Mouse (Mus musculus) midbrain, embryonic 14.5 days (tissue): ENCODE results near the gene Nfatc2ip. TPM values are rescaled to one million over a fixed set of nuclear protein-coding genes. Genes with fewer than 3 reads are reported as not detected.
"Not testable (repeated sequence)": the region's sequence is repeated elsewhere in the genome, so short reads cannot be mapped to it uniquely, and the experiment has no call there.

Experiments
- ATAC-seq: fragments of 200-750 bp; cut with Nextera tagmentation; 2 replicates; pipeline ENCODE4 v1.8.0; 2017; ENCODE audit warnings: moderate number of reproducible peaks, moderate library complexity; ENCODE audit not compliant: low FRiP score, low TSS enrichment
- DNase-seq: peaks from one replicate; pipeline ENCODE4 v3.0.0-alpha.2; 2015
- H3K27ac ChIP-seq: fragments of 300-500 bp; sonication (generic); replicated peaks from 2 replicates; pipeline ENCODE4 v1.5.1; 2014; ENCODE audit warnings: mild to moderate bottlenecking, low read depth, low read length, moderate library complexity
- H3K27me3 ChIP-seq: fragments of 300-500 bp; sonication (generic); 2 replicates; pipeline ENCODE4 v1.6.1; 2014; ENCODE audit warnings: low read length, control low read depth, mixed read lengths; ENCODE audit not compliant: control insufficient read depth, insufficient read depth
- H3K36me3 ChIP-seq: fragments of 300-500 bp; sonication (generic); 2 replicates; pipeline ENCODE4 v1.6.1; 2014; ENCODE audit warnings: low read length, control low read depth; ENCODE audit not compliant: control insufficient read depth, insufficient read depth
- H3K4me1 ChIP-seq: fragments of 300-500 bp; sonication (generic); 2 replicates; pipeline ENCODE4 v1.6.1; 2014; ENCODE audit warnings: mild to moderate bottlenecking, antibody characterized with exemption, low read length, control low read depth; ENCODE audit not compliant: control insufficient read depth, insufficient read depth
- H3K4me2 ChIP-seq: fragments of 300-500 bp; sonication (generic); 2 replicates; pipeline ENCODE4 v1.6.1; 2014; ENCODE audit warnings: mild to moderate bottlenecking, low read length, moderate library complexity
- H3K4me3 ChIP-seq: fragments of 300-500 bp; sonication (generic); replicated peaks from 2 replicates; pipeline ENCODE4 v1.5.1; 2014; ENCODE audit warnings: low read depth, low read length
- H3K9ac ChIP-seq: fragments of 300-500 bp; sonication (generic); replicated peaks from 2 replicates; pipeline ENCODE4 v1.6.1; 2014; ENCODE audit warnings: mild to moderate bottlenecking, low read length, moderate library complexity
- H3K9me3 ChIP-seq: fragments of 300-500 bp; sonication (generic); 2 replicates; pipeline ENCODE4 v1.6.1; 2016; ENCODE audit warnings: low read length, control low read depth, mixed read lengths; ENCODE audit not compliant: control insufficient read depth
- WGBS: fragments of 180-500 bp; shearing (Covaris S2); extraction: QIAGEN DNeasy Blood & Tissue Kit; methylation state at CpG from one replicate; pipeline ENCODE4 v1.1.7; 2014; 5-methylcytosine and 5-hydroxymethylcytosine counted together
- polyA plus RNA-seq: library from polyadenylated mRNA; unstranded; fragments of >200 nt; fragmentation: Nextera tagmentation; extraction: Ambion mirVana; gene quantifications from 2 replicates; pipeline ENCODE4 v1.2.1, GENCODE M21; 2014

The Nfatc2ip gene
- polyA plus RNA-seq, 1 experiment from 2014 or later: 4.9 TPM

DNA sequence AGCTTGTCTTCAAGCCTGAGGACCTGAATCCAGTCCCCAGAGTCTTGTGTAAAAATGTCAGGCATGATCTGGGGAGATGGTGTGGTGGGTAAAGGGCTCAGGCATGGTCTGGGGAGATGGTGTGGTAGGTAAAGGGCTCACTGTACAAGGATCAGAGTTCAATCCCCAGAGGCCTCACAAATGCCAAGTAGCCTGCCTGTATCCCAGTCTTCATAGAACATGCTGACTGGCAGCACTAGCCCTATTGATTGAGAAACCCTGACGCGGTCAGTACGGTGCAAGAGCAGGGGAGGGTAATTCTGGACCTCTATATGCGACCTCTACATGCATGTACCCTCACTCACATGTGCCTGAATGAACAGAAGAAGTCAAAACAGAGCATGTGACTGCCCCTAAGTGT lies 21.1 kb upstream of the Nfatc2ip start:
- Histone ChIP-seq H3K4me2 (no peak overlapping the region), H3K4me1 (no peaks in the 10 kb centered on the region), H3K27ac (no peak overlapping the region), H3K9ac (no peak overlapping the region), H3K4me3 (no peak overlapping the region), H3K36me3 (no peaks in the 10 kb centered on the region), H3K27me3 (no peaks in the 10 kb centered on the region), H3K9me3 (no peaks in the 10 kb centered on the region)
- no peak for ATAC-seq
- DNase-seq: no peak
- 64% methylated on average over 4 of the region's 4 CpGs for WGBS

DNA sequence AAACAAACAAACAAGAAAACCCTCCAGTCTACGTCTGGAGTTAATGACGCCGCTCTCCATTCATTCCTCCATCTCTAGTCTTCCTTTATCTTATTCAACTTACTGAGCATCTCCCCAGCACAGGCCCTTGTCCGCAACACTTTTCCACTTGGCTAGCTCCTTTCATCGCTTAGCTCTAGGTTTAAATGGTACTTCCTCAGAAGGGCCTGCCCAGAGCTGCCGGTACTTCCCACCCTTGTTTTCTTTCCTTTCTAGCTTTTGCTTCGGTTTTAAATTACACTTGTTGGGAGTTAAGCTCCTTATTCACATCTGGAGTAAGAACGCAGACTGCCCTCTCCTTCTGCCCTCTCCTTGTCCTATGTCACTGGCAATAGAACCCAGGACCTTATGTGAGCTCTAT lies 20.5 kb upstream of the Nfatc2ip start:
- Histone ChIP-seq H3K9ac (no peak overlapping the region), H3K4me3 (no peak overlapping the region), H3K27me3 (no peaks in the 10 kb centered on the region), H3K27ac (no peak overlapping the region), H3K4me2 (no peak overlapping the region), H3K4me1 (no peaks in the 10 kb centered on the region), H3K36me3 (no peaks in the 10 kb centered on the region), H3K9me3 (no peaks in the 10 kb centered on the region)
- DNase-seq (no peak), ATAC-seq (no peak)
- WGBS: 10% methylated on average over 8 of the region's 8 CpGs

DNA sequence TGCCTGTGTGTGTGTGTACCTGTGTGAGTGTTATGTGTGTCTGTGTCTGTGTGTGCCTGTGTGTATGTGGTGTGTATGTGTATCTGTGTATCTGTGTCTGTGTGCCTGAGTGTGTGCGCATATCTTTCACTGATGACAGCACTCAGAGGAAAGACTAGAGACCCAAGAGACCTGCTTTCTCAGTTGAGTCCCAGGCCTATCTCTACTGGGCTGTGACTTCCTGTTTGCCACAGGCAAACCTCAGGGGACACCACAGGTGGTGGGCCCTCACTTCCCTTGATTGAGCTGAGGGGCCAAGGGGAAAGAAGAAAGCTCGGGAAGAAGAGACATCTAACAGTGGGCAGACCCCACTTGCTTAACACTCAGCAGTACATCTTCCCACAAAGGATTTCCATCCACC lies 20.1 kb upstream of the Nfatc2ip start:
- Histone ChIP-seq H3K4me2 (no peak overlapping the region), H3K27ac (no peak overlapping the region), H3K9ac (no peak overlapping the region), H3K4me3 (no peak overlapping the region), H3K27me3 (no peaks in the 10 kb centered on the region), H3K36me3 (no peaks in the 10 kb centered on the region), H3K9me3 (no peaks in the 10 kb centered on the region), H3K4me1 (no peaks in the 10 kb centered on the region)
- ATAC-seq (no peak), DNase-seq (no peak)
- 40% methylated on average over 2 of the region's 2 CpGs for WGBS

DNA sequence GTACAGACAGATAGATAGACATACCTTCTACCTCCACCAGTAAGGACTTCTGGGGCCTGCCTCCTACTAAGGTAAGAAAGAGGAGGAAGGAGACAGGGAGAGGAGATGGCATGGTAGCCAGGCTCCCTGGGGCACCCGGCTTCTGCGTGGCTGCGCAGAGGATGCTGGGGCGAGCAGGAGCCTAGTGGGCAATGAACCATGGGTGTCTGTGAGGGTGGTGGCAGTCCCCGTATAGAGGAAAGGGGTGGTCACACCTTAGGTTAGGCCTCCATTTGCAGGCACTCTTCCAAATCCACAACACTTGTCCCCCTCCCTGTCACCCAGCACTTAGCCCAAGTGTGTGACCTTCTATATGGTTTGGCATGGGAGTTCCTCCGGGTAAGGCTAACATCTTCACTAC lies 18.2 kb upstream of the Nfatc2ip start, which contains the start of gene Cd19:
Gene Cd19, minus strand, starts transcription at position 165 of the 400 bp plus-strand sequence.
- no peak within 1 kb of the TSS for H3K9ac ChIP-seq
- H3K4me2 ChIP-seq: no peak within 1 kb of the TSS
- DNase-seq: no peak
- no peak within 1 kb of the TSS for H3K27ac ChIP-seq
- no peak for ATAC-seq
- no peaks in the 10 kb centered on the region for H3K4me1 ChIP-seq
- no peaks in the 10 kb centered on the region for H3K27me3 ChIP-seq
- 89% methylated on average over 6 of the region's 6 CpGs for WGBS
- H3K9me3 ChIP-seq: no peaks in the 10 kb centered on the region
- no peak within 1 kb of the TSS for H3K4me3 ChIP-seq
- H3K36me3 ChIP-seq: no peaks in the 10 kb centered on the region

DNA sequence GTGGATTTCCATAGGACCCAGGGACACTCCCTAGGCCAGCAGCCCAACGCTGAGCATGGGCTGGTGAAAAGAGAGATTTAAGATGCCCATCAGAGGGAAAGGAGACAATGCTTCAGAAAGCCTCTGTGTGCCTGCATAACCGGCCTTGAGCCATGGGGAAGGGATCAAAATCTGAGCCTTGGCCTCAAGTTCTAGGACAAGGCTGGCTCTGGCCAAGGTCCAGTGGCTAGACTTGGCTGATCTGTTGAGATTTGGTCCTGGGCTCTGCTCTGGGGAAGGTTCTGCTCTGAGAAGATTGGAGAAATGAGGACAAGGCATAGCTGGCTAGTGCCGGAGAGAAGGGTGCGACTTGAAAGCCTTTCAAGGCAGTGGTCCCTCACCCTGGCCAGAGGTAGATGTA lies 14.5 kb upstream of the Nfatc2ip start:
- Histone ChIP-seq H3K27ac (no peak overlapping the region), H3K4me1 (no peaks in the 10 kb centered on the region), H3K27me3 (no peaks in the 10 kb centered on the region), H3K4me3 (no peak overlapping the region), H3K9me3 (no peaks in the 10 kb centered on the region), H3K36me3 (no peaks in the 10 kb centered on the region), H3K4me2 (no peak overlapping the region), H3K9ac (no peak overlapping the region)
- no peak for ATAC-seq
- DNase-seq: no peak
- WGBS: 97% methylated on average over 4 of the region's 4 CpGs

DNA sequence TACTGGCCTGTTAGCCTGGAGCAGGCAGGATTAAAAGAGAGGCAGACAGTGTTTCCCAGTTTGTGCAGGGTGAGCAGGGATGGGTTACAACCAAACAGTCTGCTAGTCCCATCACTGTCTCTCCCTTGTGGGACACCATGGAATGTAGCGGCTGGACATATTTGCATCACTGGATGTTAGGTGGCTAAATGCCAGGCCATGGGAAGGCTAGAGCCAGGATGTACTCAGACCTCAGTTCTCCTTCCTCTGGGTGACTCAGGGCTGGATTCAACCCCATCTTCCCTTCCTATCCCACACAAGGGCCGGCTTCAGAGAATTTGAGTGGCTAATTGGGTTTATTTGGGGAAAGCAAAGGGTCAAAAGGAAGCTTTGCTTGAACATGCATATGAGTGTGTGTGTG lies 12.1 kb upstream of the Nfatc2ip start:
- H3K36me3 ChIP-seq: no peaks in the 10 kb centered on the region
- no peaks in the 10 kb centered on the region for H3K9me3 ChIP-seq
- no peaks in the 10 kb centered on the region for H3K27me3 ChIP-seq
- WGBS: 89% methylated on average over 2 of the region's 2 CpGs
- H3K4me3 ChIP-seq: no peak overlapping the region
- no peak overlapping the region for H3K9ac ChIP-seq
- ATAC-seq: no peak
- no peaks in the 10 kb centered on the region for H3K4me1 ChIP-seq
- H3K4me2 ChIP-seq: no peak overlapping the region
- DNase-seq: no peak
- H3K27ac ChIP-seq: no peak overlapping the region

DNA sequence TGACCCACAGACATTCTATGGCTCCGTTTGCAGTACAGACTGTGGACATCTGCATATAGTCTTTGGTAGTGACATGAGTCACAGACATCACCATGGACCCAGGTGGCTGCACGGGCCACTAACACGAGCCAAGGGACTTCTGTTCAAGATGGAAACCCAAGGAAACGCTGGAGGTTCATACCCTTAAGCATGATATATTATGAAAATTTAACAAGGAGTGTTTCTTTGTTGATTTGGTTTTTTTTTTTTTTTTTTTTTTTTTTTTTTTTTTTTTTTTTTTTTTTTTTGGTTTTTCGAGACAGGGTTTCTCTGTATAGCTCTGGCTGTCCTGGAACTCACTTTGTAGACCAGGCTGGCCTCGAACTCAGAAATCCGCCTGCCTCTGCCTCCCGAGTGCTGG lies 6.0 kb upstream of the Nfatc2ip start:
- not testable (repeated sequence) for H3K4me1 ChIP-seq, H3K9ac ChIP-seq, H3K4me3 ChIP-seq, H3K4me2 ChIP-seq, DNase-seq, H3K9me3 ChIP-seq, H3K27ac ChIP-seq, H3K36me3 ChIP-seq, H3K27me3 ChIP-seq, ATAC-seq
- WGBS: 90% methylated on average over 7 of the region's 8 CpGs

DNA sequence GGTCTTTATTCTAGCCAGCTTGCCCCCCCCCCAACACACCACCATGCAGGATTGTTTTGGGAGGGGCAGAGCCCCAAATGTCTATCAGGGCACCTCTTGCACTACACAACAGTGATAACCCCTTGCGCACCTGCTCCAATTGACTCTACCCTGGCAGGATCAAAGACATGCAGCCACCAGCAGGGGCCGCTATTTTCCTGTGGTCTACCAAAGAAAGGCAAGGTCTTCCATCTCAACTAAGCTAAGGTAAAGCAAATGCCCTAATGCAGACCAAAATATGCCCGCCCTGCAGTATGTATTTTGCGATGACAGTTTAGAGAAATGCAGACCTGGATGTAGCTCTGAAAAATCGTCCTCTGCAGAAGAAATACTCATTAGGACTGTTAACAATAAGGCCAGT lies 3.0 kb upstream of the Nfatc2ip start:
- DNase-seq (peak; percentile 91), ATAC-seq (no peak)
- 14% methylated on average over 5 of the region's 5 CpGs for WGBS
- Histone ChIP-seq H3K4me2 (no peak overlapping the region), H3K27me3 (no peaks in the 10 kb centered on the region), H3K9me3 (no peaks in the 10 kb centered on the region), H3K27ac (no peak overlapping the region), H3K9ac (no peak overlapping the region), H3K36me3 (no peaks in the 10 kb centered on the region), H3K4me1 (0 out of 2 replicates have a peak, but pooled peaks cover 4% of the 10 kb centered on the region), H3K4me3 (no peak overlapping the region)

DNA sequence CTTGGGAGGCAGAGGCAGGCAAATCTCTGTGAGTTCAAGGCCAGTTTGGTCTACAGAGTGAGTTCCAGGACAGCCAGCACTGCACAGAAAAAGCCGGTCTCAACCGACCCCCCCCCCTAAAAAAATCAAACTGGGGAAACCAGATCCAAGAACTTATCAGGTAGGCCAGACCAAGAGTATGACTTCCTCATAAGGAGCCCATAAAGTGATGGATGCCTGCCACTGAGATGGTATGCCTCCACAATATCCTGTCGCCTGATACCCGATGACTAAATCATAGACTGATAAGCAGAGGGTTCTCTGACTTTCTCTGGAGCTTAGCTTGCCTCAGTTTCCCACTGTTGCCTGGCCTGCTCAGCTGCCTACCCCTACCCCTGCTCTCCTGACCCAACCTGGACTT lies 1.3 kb upstream of the Nfatc2ip start:
- Histone ChIP-seq H3K36me3 (no peaks in the 10 kb centered on the region), H3K9ac (no peak overlapping the region), H3K4me1 (0 out of 2 replicates have a peak, but pooled peaks cover 4% of the 10 kb centered on the region), H3K27ac (no peak overlapping the region), H3K9me3 (no peaks in the 10 kb centered on the region), H3K27me3 (no peaks in the 10 kb centered on the region), H3K4me2 (no peak overlapping the region), H3K4me3 (no peak overlapping the region)
- no peak for ATAC-seq
- 93% methylated on average over 4 of the region's 4 CpGs for WGBS
- no peak for DNase-seq
